Mouse (Mus musculus) spleen, adult 2 months (tissue): ENCODE measurements around the gene 1700008O03Rik.

Source experiments
- CTCF ChIP-seq: fragments of 200-500 bp; IDR thresholded peaks from 2 replicates; pipeline ENCODE4 v1.5.1; 2011; ENCODE audit warnings: mild to moderate bottlenecking, inconsistent platforms; ENCODE audit not compliant: insufficient read depth, insufficient read length, insufficient replicate concordance; ENCODE audit errors: extremely low read depth
- POLR2A ChIP-seq: fragments of 200-500 bp; IDR thresholded peaks from 2 replicates; pipeline ENCODE4 v1.6.1; 2011; ENCODE audit warnings: low read depth, low read length, inconsistent platforms

DNA sequence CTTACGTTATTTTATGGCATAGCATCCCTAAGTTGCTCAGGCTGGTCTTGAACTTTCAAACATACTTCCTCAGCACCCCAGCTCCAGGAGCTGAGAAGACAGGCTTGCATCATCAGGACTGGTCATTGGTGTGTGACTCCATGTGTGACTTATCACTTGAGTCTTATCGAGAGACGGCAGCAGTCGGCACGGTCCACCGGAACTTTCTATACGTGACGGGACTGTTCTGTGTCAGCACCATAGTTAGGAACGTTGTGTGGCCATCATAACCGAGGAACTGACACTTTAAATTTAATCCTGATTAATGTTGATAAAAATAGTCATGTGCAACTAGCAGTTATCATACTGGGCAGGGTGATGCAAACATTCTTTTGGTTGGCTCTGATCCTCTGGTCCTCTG is 44.5 kb downstream of the 1700008O03Rik start:
- TF ChIP-seq POLR2A, result no peak
- TF ChIP-seq CTCF, result no peak
